Mouse (Mus musculus) liver, postnatal 0 days (tissue): ENCODE measurements around the gene Tiprl.

ENCODE experiments used
- CTCF ChIP-seq: sonication (generic); IDR thresholded peaks from 2 replicates; pipeline ENCODE4 v1.5.1; 2016; ENCODE audit warnings: antibody characterized with exemption, low read depth
- EP300 ChIP-seq: IDR thresholded peaks from 2 replicates; pipeline ENCODE4 v1.6.1; 2016; ENCODE audit warnings: antibody characterized with exemption, low read depth, mild to moderate bottlenecking

DNA sequence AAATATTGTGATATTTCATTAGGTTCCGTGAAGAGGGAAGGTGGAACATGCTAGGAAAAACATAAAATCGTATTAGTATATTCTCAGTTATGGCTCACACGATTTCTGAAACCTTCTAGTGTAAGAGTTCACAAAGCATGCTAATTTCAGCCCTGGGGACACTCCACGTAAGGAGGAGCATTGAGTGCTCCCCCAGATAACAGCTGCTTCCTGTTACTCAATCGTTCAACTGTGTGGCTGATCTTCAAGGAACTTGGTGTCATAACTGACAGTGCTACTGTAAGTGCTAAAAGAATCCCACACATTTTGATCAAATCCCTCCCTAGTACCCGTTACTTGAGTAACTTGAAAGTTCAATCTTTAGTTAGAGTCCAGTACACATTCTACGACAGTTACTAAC, 21.0 kb downstream of the Tiprl start:
- TF ChIP-seq CTCF, result no peak
- TF ChIP-seq EP300, result no peak
